Mouse (Mus musculus) adrenal gland, postnatal 4 days (tissue): ENCODE results near the gene Rhox4g. TPM values are rescaled to one million over a fixed set of nuclear protein-coding genes. Genes with fewer than 3 reads are reported as not detected.
"Not testable (repeated sequence)": the region's sequence is repeated elsewhere in the genome, so short reads cannot be mapped to it uniquely, and the experiment has no call there.

Experiments used
- DNase-seq, 2 experiments: peaks; one replicate each; pipeline ENCODE4 v3.0.0; 2021 to 2022; ENCODE audit warnings: low spot score in 2 of 2, mixed read lengths in 2 of 2
- long read RNA-seq, 2 experiments: library from polyadenylated mRNA; stranded (forward); transcript quantifications; one replicate each; pipeline ENCODE4 v2.0.0; 2021
- total RNA-seq, 2 experiments: library from RNA; stranded (reverse); gene quantifications; 2 replicates each; pipeline ENCODE4 v1.2.3; 2021

Gene Rhox4g
- total RNA-seq, result not detected
- long read RNA-seq, experiment 1, result 0 reads
- long read RNA-seq, experiment 2, result 0 reads

DNA sequence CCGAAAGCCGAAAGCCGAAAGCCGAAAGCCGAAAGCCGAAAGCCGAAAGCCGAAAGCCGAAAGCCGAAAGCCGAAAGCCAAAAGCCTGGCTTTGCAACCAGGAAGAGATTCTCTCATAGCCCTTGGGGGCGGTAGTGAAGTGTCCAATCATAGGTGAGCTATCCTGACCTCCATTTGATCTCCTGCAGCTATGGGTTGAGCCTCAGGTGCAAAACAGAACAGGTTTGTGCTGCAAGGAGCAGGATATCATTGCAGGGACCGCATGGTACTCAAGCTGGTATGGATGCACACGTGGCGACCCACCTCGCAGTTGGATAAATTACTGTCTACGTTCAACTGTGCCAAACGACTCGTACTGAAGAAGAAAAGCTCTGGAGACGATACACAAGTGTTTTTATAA is at the start of gene Rhox4g:
Gene Rhox4g (minus strand): TSS at position 101 of the 400 bp plus-strand sequence.
- DNase-seq, result not testable (repeated sequence)

DNA sequence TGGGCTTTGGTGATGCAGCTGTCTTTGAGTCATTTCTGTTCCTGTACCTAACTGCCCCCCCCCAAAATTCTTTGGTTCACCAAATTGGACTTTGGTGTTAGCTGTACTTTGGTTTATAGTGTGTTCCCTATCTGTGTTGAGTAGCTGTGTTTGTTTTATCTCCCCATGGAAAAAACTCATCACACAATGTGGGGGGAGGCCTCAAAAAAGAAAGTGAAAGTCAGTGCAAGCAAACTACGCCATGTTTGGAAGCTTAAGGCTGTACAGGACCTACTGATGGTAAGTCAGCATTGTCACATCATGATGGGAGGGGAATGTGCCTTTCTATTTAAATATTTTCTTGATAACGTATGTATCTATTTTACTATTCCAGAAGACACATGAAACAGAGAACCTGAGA is 41.1 kb upstream of the Rhox4g start:
- no peak for DNase-seq

DNA sequence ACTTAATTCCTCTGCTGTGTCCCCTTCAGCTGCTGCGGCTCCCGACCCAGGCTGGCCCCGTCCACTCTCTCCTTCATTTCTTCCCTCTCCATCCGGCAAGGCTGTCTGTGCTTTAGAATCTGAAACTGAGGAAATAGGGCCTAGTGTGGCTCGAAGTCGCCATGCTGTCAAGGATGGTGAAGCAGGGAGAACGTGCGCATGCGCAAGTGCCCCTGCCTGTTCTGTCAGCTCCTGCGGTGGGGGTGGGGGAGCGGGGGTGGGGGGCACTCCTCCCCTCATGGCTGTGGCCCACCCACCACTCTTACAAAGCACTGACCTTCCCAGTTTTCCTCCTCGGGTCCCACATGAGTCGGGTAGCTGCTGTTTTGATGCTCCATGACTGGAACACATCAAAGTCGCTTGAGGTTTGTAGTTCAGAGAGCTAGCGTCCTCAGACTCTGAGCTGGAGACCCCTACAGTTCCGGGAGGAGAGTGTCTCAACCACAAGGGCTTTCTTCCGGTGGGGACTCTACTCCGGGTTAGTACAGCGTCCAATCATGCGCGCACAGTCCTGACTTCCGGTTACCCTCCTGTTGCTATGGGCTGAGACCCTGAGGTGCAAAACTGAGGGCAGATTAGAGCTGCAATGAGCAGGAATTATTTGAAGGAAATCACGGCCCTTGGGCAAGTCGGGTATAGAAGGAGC is 32.0 kb upstream of the Rhox4g start:
- no peak for DNase-seq

DNA sequence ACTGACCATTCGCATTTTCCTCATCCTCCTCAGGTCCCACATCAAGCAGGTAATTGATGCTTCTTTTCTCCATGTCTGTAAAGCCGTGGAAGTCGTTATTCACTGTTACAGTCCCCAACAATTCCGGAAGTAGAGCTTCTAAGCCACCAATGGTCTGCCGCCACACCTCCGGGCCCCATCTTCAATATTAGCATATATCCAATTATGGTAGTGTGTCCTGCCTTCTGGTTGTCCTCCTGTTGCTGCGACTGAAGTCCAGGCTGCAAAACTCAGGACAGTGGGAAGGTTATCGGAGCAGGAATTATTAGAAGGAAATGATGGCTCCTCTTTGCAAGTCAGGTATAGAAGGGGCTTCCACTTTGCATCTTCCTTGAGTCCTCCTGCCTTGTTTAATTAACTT is 22.1 kb upstream of the Rhox4g start, which contains the start of gene Rhox2h:
Gene Rhox2h (minus strand): TSS at position 101 of the 400 bp plus-strand sequence.
- DNase-seq, result not testable (repeated sequence)

DNA sequence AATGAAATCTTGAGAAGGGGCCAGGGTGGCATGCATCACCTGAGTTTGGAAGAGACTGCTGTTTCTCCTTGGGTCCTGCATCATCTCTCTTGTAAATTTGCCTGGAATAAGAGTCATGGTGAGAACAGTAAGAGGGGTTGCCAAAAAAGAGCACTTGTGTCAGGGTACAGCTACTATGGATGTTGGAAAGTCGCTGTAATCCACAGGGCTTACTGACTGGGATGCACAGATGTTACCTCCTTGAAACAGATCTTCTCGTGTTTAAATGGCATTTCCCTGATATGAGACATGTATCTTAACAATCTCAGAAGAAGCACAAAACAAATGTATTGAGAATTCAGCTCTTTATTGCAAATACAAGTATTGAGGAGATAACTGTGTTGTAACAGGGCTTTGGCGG is 17.5 kb upstream of the Rhox4g start, which contains the start of gene Rhox3h:
Gene Rhox3h (minus strand): TSS at position 101 of the 400 bp plus-strand sequence.
- not testable (repeated sequence) for DNase-seq

DNA sequence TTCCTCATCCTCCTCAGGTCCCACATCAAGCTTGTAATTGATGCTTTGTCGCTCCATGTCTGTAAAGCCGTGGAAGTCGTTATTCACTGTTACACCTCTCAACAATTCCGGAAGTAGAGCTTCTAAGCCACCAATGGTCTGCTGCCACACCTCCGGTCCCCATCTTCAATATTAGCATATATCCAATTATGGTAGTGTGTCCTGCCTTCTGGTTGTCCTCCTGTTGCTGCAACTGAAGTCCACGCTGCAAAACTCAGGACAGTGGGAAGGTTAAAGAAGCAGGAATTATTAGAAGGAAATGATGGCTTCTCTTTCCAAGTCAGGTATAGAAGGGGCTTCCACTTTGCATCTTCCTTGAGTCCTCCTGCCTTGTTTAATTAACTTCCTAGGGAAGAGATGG is 7.8 kb downstream of the Rhox4g start, which contains the start of gene Rhox2g:
Gene Rhox2g (minus strand): TSS at position 101 of the 400 bp plus-strand sequence.
- not testable (repeated sequence) for DNase-seq

DNA sequence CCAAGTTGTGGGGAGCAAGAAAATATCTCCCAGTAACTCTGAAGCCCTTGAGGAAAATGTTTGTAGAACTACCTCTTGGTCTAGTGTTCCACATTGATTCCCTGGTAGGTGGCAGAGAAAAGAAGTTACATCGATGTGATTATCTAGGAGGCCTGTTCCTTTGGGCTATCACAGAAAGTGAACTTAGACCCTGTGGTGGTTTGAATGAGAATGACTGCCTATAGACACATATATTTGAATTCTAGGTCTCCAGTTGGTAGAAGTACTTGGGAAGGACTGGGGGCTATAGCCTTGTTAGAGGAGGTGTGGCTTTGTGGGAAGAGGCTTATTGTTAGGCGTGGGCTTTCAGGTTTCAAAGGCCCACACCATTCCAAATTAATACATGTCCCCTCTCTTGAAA is 22.6 kb downstream of the Rhox4g start, which contains the start of gene Rhox3g:
Gene Rhox3g (minus strand): TSS at position 101 of the 400 bp plus-strand sequence.
- not testable (repeated sequence) for DNase-seq

DNA sequence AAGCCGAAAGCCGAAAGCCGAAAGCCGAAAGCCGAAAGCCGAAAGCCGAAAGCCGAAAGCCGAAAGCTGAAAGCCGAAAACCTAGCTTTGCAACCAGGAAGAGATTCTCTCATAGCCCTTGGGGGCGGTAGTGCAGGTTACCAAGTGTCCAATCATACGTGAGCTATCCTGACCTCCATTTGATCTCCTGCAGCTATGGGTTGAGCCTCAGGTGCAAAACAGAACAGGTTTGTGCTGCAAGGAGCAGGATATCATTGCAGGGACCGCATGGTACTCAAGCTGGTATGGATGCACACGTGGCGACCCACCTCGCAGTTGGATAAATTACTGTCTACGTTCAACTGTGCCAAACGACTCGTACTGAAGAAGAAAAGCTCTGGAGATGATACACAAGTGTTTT is 43.5 kb downstream of the Rhox4g start, which contains the start of gene Rhox4f:
Gene Rhox4f (minus strand): TSS at position 101 of the 400 bp plus-strand sequence.
- DNase-seq, result not testable (repeated sequence)

Other genes starting within 250 kb of the Rhox4g start
- not detected for gene Rhox2b, start 239.3 kb downstream of the Rhox4g start, total RNA-seq
- not detected for gene Rhox4b, start 218.8 kb downstream of the Rhox4g start, total RNA-seq
- not detected for gene Rhox2c, start 197.6 kb downstream of the Rhox4g start, total RNA-seq
- gene Rhox3c, start 192.7 kb downstream of the Rhox4g start, total RNA-seq, result not detected
- not detected for gene Rhox4c, start 171.0 kb downstream of the Rhox4g start, total RNA-seq
- not detected for gene Rhox2d, start 157.9 kb downstream of the Rhox4g start, total RNA-seq
- gene Rhox4d, start 137.0 kb downstream of the Rhox4g start, total RNA-seq, result not detected
- gene Rhox2e, start 120.9 kb downstream of the Rhox4g start, total RNA-seq, result not detected
- gene Rhox3e, start 109.3 kb downstream of the Rhox4g start, total RNA-seq, result not detected
- gene Rhox4e, start 93.9 kb downstream of the Rhox4g start, total RNA-seq, result not detected
- gene Rhox2f, start 79.9 kb downstream of the Rhox4g start, total RNA-seq, result not detected
- not detected for gene Rhox3f, start 70.3 kb downstream of the Rhox4g start, total RNA-seq
- gene Rhox4f, start 43.6 kb downstream of the Rhox4g start, total RNA-seq, result not detected
- gene Rhox3g, start 22.7 kb downstream of the Rhox4g start, total RNA-seq, result not detected
- not detected for gene Rhox2g, start 7.9 kb downstream of the Rhox4g start, total RNA-seq
- not detected for gene Rhox3h, start 17.4 kb upstream of the Rhox4g start, total RNA-seq
- not detected for gene Rhox2h, start 21.9 kb upstream of the Rhox4g start, total RNA-seq
- gene Rhox5, start 153.5 kb upstream of the Rhox4g start, total RNA-seq, result not detected
- not detected for gene Rhox6, start 175.6 kb upstream of the Rhox4g start, total RNA-seq
- not detected for gene Rhox7a, start 180.4 kb upstream of the Rhox4g start, total RNA-seq
- not detected for gene Rhox8, start 227.6 kb upstream of the Rhox4g start, total RNA-seq
- gene Rhox7b, start 245.9 kb upstream of the Rhox4g start, total RNA-seq, result not detected